ENCODE assay signal across 24 mouse cellular contexts in genomic region chr4:121057032-121057431, GRCm38 (mm10). TPM values are rescaled to one million over a fixed set of nuclear protein-coding genes. Genes with fewer than 3 reads are reported as not detected.
DNase-seq lines count a peak whose midpoint lies in the region; ATAC-seq and TF ChIP-seq lines count a peak whose summit lies in the region.
"Had no signal": no experiment of that assay in that cellular context is flagged by ENCODE, and none has a peak within 500 bp of the region (broad histone marks: within the 10 kb centered on the region; RNA-seq: fewer than 3 reads in every experiment).

No protein-coding gene starts in this region.

- no peak overlapping the region for H3K27ac ChIP-seq in forebrain, embryonic 13.5 days
- no peak overlapping the region for H3K27ac ChIP-seq in forebrain, embryonic 10.5 days
- H3K27ac ChIP-seq in lung, embryonic 14.5 days (ENCODE audit: low read depth) = no peak overlapping the region
- H3K27ac ChIP-seq: heart, embryonic 15.5 days; hindbrain, embryonic 10.5 days; hindbrain, embryonic 13.5 days had no signal

- ATAC-seq in forebrain, embryonic 13.5 days = peak; percentile 60; the same call in 1 of the 2 replicates
- peak; percentile 14; the same call in 1 of the 2 replicates for ATAC-seq in lung, embryonic 14.5 days (ENCODE audit: insufficient read depth)
- ATAC-seq: activated CD4-positive, CD25-positive, alpha-beta regulatory T cell, adult 4 months; hindbrain, embryonic 16.5 days had no signal

- DNase-seq in forebrain, embryonic 10.5 days (ENCODE audit: extremely low spot score, low spot score) = no peak
- peak; percentile 34 for DNase-seq in layer of hippocampus, adult 9-11 months
- no peak for DNase-seq in layer of hippocampus, adult 8-10 months (ENCODE audit: low spot score in 2 of 2)
- DNase-seq in lung, embryonic 14.5 days = no peak
- DNase-seq in lung, adult 2 months = no peak
- DNase-seq in right cerebral cortex, postnatal 14 days = no peak
- no peak for DNase-seq in ovary, postnatal 36 days (ENCODE audit: low spot score)
- DNase-seq: adrenal gland, adult 8-10 months; adrenal gland, postnatal 25 days; gastrocnemius, postnatal 25 days; heart, adult 18-20 months had no signal

- no peak overlapping the region for H3K4me2 ChIP-seq in forebrain, embryonic 13.5 days
- no peak overlapping the region for H3K4me2 ChIP-seq in lung, embryonic 14.5 days
- H3K4me2 ChIP-seq: heart, embryonic 12.5 days; heart, embryonic 15.5 days; hindbrain, embryonic 13.5 days had no signal

- peaks cover 10% of the 10 kb centered on the region; the same call in 1 of the 2 replicates for H3K27me3 ChIP-seq in forebrain, embryonic 13.5 days
- H3K27me3 ChIP-seq in forebrain, embryonic 10.5 days (ENCODE audit: poor library complexity, severe bottlenecking) = peaks cover 27% of the 10 kb centered on the region
- H3K27me3 ChIP-seq in lung, embryonic 14.5 days (ENCODE audit: insufficient read depth, low read length) = 0 out of 2 replicates have a peak, but pooled peaks cover 4% of the 10 kb centered on the region

- no peaks in the 10 kb centered on the region for H3K9me3 ChIP-seq in forebrain, embryonic 13.5 days (replicated peaks)
- H3K9me3 ChIP-seq in forebrain, embryonic 10.5 days = no peaks in the 10 kb centered on the region
- no peaks in the 10 kb centered on the region for H3K9me3 ChIP-seq in lung, embryonic 14.5 days (ENCODE audit: low read depth, low read length)
- H3K9me3 ChIP-seq: heart, embryonic 12.5 days; heart, embryonic 15.5 days; hindbrain, embryonic 10.5 days; hindbrain, embryonic 13.5 days had no signal

- H3K4me3 ChIP-seq in forebrain, embryonic 13.5 days = no peak overlapping the region
- H3K4me3 ChIP-seq in forebrain, embryonic 10.5 days = no peak overlapping the region
- H3K4me3 ChIP-seq in lung, embryonic 14.5 days (ENCODE audit: low read depth, low read length) = no peak overlapping the region
- no peak overlapping the region for H3K4me3 ChIP-seq in lung, adult 2 months (replicated peaks; ENCODE audit: extremely low read depth, low read depth, low read length)
- H3K4me3 ChIP-seq: heart, embryonic 12.5 days; heart, embryonic 15.5 days; hindbrain, embryonic 10.5 days; hindbrain, embryonic 13.5 days had no signal

- TF ChIP-seq CTCF in lung, embryonic 14.5 days (IDR thresholded peaks at IDR 0.05; ENCODE audit: low read depth) = no peak
- TF ChIP-seq CTCF in lung, adult 2 months (IDR thresholded peaks at IDR 0.05; ENCODE audit: insufficient read depth, low read length) = no peak

- no peak overlapping the region for H3K9ac ChIP-seq in forebrain, embryonic 13.5 days
- H3K9ac ChIP-seq in lung, embryonic 14.5 days = no peak overlapping the region
- H3K9ac ChIP-seq: heart, embryonic 12.5 days; heart, embryonic 15.5 days; hindbrain, embryonic 13.5 days had no signal

- peaks cover 6% of the 10 kb centered on the region; the same call in 1 of the 2 replicates for H3K4me1 ChIP-seq in forebrain, embryonic 13.5 days
- peaks cover 12% of the 10 kb centered on the region for H3K4me1 ChIP-seq in forebrain, embryonic 10.5 days
- no peaks in the 10 kb centered on the region for H3K4me1 ChIP-seq in lung, embryonic 14.5 days (ENCODE audit: insufficient read depth)
- H3K4me1 ChIP-seq in lung, adult 2 months (ENCODE audit: control insufficient read depth, insufficient read depth, low read length) = no peaks in the 10 kb centered on the region

- peaks cover 25% of the 10 kb centered on the region for H3K36me3 ChIP-seq in forebrain, embryonic 13.5 days (ENCODE audit: poor library complexity, severe bottlenecking)
- H3K36me3 ChIP-seq in forebrain, embryonic 10.5 days (replicated peaks) = peaks cover 30% of the 10 kb centered on the region
- H3K36me3 ChIP-seq in lung, embryonic 14.5 days (ENCODE audit: insufficient read depth) = peaks cover 11% of the 10 kb centered on the region; the same call in 1 of the 2 replicates

- TF ChIP-seq POLR2A in lung, adult 2 months (IDR thresholded peaks at IDR 0.05; ENCODE audit: borderline replicate concordance, extremely low read depth, low read depth, low read length) = no peak

- WGBS in forebrain, embryonic 13.5 days = 69% methylated on average over 2 of the region's 2 CpGs
- 70% methylated on average over 2 of the region's 2 CpGs for WGBS in forebrain, embryonic 10.5 days
- WGBS in lung, embryonic 14.5 days = 45% methylated on average over 2 of the region's 2 CpGs
- 49% methylated on average over 2 of the region's 2 CpGs for WGBS in lung, adult 2 months

RNA-seq across cellular contexts. Expression of gene Col9a2, which starts 17.8 kb away (rescaled TPM):
- polyA plus RNA-seq in forebrain, embryonic 13.5 days (2015; fragmentation: Nextera tagmentation; extraction: Ambion mirVana) = 1.6 and 1.9 TPM in 2 replicates
- polyA plus RNA-seq in forebrain, embryonic 10.5 days (2016; fragmentation: Nextera tagmentation; extraction: Ambion mirVana) = 1.4 and 1.5 TPM in 2 replicates
- total RNA-seq in layer of hippocampus, adult 8-10 months (2022) = 1 to 10 TPM; 4.1 to 5.7 (median 5.0) TPM
- polyA plus RNA-seq in lung, embryonic 14.5 days (2014; fragmentation: Nextera tagmentation; extraction: Ambion mirVana) = 8.2 and 9.3 TPM in 2 replicates
- polyA plus RNA-seq in lung, adult 2 months (2012; rRNA removed) = 0.30 TPM in 1 of 2 replicates, not detected in the other
- polyA plus RNA-seq: activated CD4-positive, CD25-positive, alpha-beta regulatory T cell, adult 4 months had no signal

RNA-seq across cellular contexts. Expression of gene Smap2, which starts 40.0 kb away (rescaled TPM):
- polyA plus RNA-seq in forebrain, embryonic 13.5 days (2015; fragmentation: Nextera tagmentation; extraction: Ambion mirVana) = 22.2 and 22.7 TPM in 2 replicates
- polyA plus RNA-seq in forebrain, embryonic 10.5 days (2016; fragmentation: Nextera tagmentation; extraction: Ambion mirVana) = 11.3 and 13.5 TPM in 2 replicates
- 100 to 1,000 TPM; 151 to 166 (median 157) TPM for total RNA-seq in layer of hippocampus, adult 8-10 months (2022)
- 19.2 and 19.7 TPM in 2 replicates for polyA plus RNA-seq in lung, embryonic 14.5 days (2014; fragmentation: Nextera tagmentation; extraction: Ambion mirVana)
- 17.6 and 24.9 TPM in 2 replicates for polyA plus RNA-seq in lung, adult 2 months (2012; rRNA removed)

RNA-seq across cellular contexts. Expression of gene Zmpste24, which starts 41.0 kb away (rescaled TPM):
- 28.1 and 30.5 TPM in 2 replicates for polyA plus RNA-seq in forebrain, embryonic 13.5 days (2015; fragmentation: Nextera tagmentation; extraction: Ambion mirVana)
- 31.5 and 33.8 TPM in 2 replicates for polyA plus RNA-seq in forebrain, embryonic 10.5 days (2016; fragmentation: Nextera tagmentation; extraction: Ambion mirVana)
- 10 to 100 TPM; 23.9 to 28.4 (median 26.8) TPM for total RNA-seq in layer of hippocampus, adult 8-10 months (2022)
- 27.1 and 29.2 TPM in 2 replicates for polyA plus RNA-seq in lung, embryonic 14.5 days (2014; fragmentation: Nextera tagmentation; extraction: Ambion mirVana)
- 17.6 and 23.1 TPM in 2 replicates for polyA plus RNA-seq in lung, adult 2 months (2012; rRNA removed)

RNA-seq across cellular contexts. Expression of gene Tmco2, which starts 52.0 kb away (rescaled TPM):
- polyA plus RNA-seq in forebrain, embryonic 13.5 days (2015; fragmentation: Nextera tagmentation; extraction: Ambion mirVana) = not detected in 2 replicates
- polyA plus RNA-seq in forebrain, embryonic 10.5 days (2016; fragmentation: Nextera tagmentation; extraction: Ambion mirVana) = not detected in 2 replicates
- not detected for total RNA-seq in layer of hippocampus, adult 8-10 months (2022)
- not detected in 2 replicates for polyA plus RNA-seq in lung, embryonic 14.5 days (2014; fragmentation: Nextera tagmentation; extraction: Ambion mirVana)
- not detected in 2 replicates for polyA plus RNA-seq in lung, adult 2 months (2012; rRNA removed)
- total RNA-seq: adrenal gland, adult 8-10 months; adrenal gland, postnatal 25 days; ES-E14; gastrocnemius, adult 8-10 months; gastrocnemius, postnatal 25 days; heart, adult 18-20 months; heart, postnatal 10 days; heart, postnatal 36 days had no signal
- polyA plus RNA-seq: activated CD4-positive, CD25-positive, alpha-beta regulatory T cell, adult 4 months; embryonic facial prominence, embryonic 11.5 days; embryonic facial prominence, embryonic 14.5 days; heart, embryonic 12.5 days; heart, embryonic 15.5 days; hindbrain, embryonic 10.5 days; hindbrain, embryonic 13.5 days; hindbrain, embryonic 16.5 days had no signal
